Mouse (Mus musculus): Measurements from ENCODE around the gene Egfem1. TPM values are rescaled to one million over a fixed set of nuclear protein-coding genes. Genes with fewer than 3 reads are reported as not detected.

Gene Egfem1
- total and polyA plus RNA-seq, 3 experiments = not detected

DNA sequence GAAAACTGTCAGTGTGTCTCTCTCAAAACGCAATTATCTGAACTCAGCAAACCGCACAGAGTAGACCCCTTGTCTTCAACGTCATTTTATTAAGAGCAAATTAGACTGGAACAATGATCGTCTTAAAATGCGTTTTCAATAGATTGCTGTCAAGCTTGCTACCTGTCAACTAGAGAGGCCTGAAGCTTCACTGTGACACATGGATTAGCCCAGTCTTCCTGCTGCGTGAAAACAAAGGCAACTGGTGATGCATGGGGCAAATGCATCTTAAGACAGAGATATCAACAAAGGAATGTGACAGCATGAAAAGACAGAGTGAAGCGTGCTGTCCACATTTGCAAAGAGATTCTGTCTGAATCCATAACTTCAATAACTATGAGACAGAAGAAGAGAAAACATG lies 41.8 kb upstream of the Egfem1 start:
- no peaks in the 10 kb centered on the region for H3K36me3 ChIP-seq (replicated peaks in 1 of 2; ENCODE audit: control insufficient read depth in 1 of 2, insufficient read depth in 1 of 2, low read length in 1 of 2)
- H3K79me2 ChIP-seq (replicated peaks; ENCODE audit: control insufficient read depth, extremely low read depth, insufficient read depth, poor library complexity, severe bottlenecking) = no peaks in the 10 kb centered on the region
- H3K9ac ChIP-seq (ENCODE audit: insufficient read depth, low read depth) = no peak overlapping the region
- H3K4me1 ChIP-seq (ENCODE audit: control insufficient read depth in 1 of 2, insufficient read depth in 2 of 2) = no peaks in the 10 kb centered on the region
- H3K9me3 ChIP-seq (replicated peaks; ENCODE audit: low read length) = peaks cover 49% of the 10 kb centered on the region
- H3K4me2 ChIP-seq (ENCODE audit: insufficient read depth, low read depth, poor library complexity, severe bottlenecking) = no peak overlapping the region
- no peak overlapping the region for H3K4me3 ChIP-seq (replicated peaks in 1 of 3; ENCODE audit: low read depth in 2 of 3, low read length in 2 of 3, poor library complexity in 1 of 3)
- no peak for TF ChIP-seq ZMIZ1 (IDR thresholded peaks at IDR 0.05; ENCODE audit: low read depth, low read length)
- no peak for TF ChIP-seq JUN (IDR thresholded peaks at IDR 0.05; ENCODE audit: insufficient read depth, low read depth, low read length)
- no peak for TF ChIP-seq MXI1 (IDR thresholded peaks at IDR 0.05; ENCODE audit: low read depth, low read length)
- no peak for TF ChIP-seq MAZ (IDR thresholded peaks at IDR 0.05; ENCODE audit: low read depth, low read length)
- no peak for TF ChIP-seq ELF1 (IDR thresholded peaks at IDR 0.05; ENCODE audit: low read depth, low read length)
- no peak for TF ChIP-seq MAFK (IDR thresholded peaks at IDR 0.05; ENCODE audit: insufficient replicate concordance, low read length)
- no peak for TF ChIP-seq RAD21 (IDR thresholded peaks at IDR 0.05; ENCODE audit: low read depth, low read length)
- no peak for TF ChIP-seq NELFE (IDR thresholded peaks at IDR 0.05; ENCODE audit: low read depth, low read length)
- no peak for TF ChIP-seq PAX5 (IDR thresholded peaks at IDR 0.05; ENCODE audit: low read length)
- no peak for TF ChIP-seq ZKSCAN1 (IDR thresholded peaks at IDR 0.05; ENCODE audit: borderline replicate concordance, low read depth, low read length)
- TF ChIP-seq POLR2A (IDR thresholded peaks at IDR 0.05; ENCODE audit: low read depth, low read length) = no peak
- no peak for TF ChIP-seq USF1 (IDR thresholded peaks at IDR 0.05; ENCODE audit: low read depth, low read length)
- TF ChIP-seq EP300 (IDR thresholded peaks at IDR 0.05; ENCODE audit: low read length) = no peak
- TF ChIP-seq IRF4 (IDR thresholded peaks at IDR 0.05; ENCODE audit: low read depth, low read length) = no peak
- no peak for TF ChIP-seq SMC3 (IDR thresholded peaks at IDR 0.05; ENCODE audit: low read depth, low read length)
- TF ChIP-seq CHD1 (IDR thresholded peaks at IDR 0.05; ENCODE audit: low read depth, low read length) = no peak
- H3K27ac ChIP-seq (ENCODE audit: insufficient read depth, low read depth) = no peak overlapping the region
- in situ Hi-C loops (cut with MboI; ENCODE audit: low pct_ligation_motif_present, low pct_unique_long_range_greater_than_20kb, low sequenced_read_pairs) (no loop called here), dilution Hi-C loops (cut with MboI; ENCODE audit: extremely low pct_ligation_motif_present, extremely low pct_unique_long_range_greater_than_20kb, low sequenced_read_pairs) (no loop called here)
- DNase-seq (ENCODE audit: extremely low read depth) = no peak
- no peaks in the 10 kb centered on the region for H3K27me3 ChIP-seq (replicated peaks)

GRCm38 (mm10) chr3:29046281-29046680 lies 35.5 kb upstream of the Egfem1 start:
- dilution Hi-C loops (cut with MboI; ENCODE audit: extremely low pct_ligation_motif_present, extremely low pct_unique_long_range_greater_than_20kb, low sequenced_read_pairs) (no loop called here), in situ Hi-C loops (cut with MboI; ENCODE audit: low pct_ligation_motif_present, low pct_unique_long_range_greater_than_20kb, low sequenced_read_pairs) (no loop called here)
- H3K9me3 ChIP-seq (replicated peaks; ENCODE audit: low read length) = peaks cover 57% of the 10 kb centered on the region
- H3K4me1 ChIP-seq (ENCODE audit: control insufficient read depth in 1 of 2, insufficient read depth in 2 of 2) = no peaks in the 10 kb centered on the region
- no peak overlapping the region for H3K4me3 ChIP-seq (replicated peaks in 1 of 3; ENCODE audit: low read depth in 2 of 3, low read length in 2 of 3, poor library complexity in 1 of 3)
- no peaks in the 10 kb centered on the region for H3K36me3 ChIP-seq (replicated peaks in 1 of 2; ENCODE audit: control insufficient read depth in 1 of 2, insufficient read depth in 1 of 2, low read length in 1 of 2)
- no peak for DNase-seq (ENCODE audit: extremely low read depth)
- no peak overlapping the region for H3K27ac ChIP-seq (ENCODE audit: insufficient read depth, low read depth)
- no peak overlapping the region for H3K9ac ChIP-seq (ENCODE audit: insufficient read depth, low read depth)
- TF ChIP-seq TBP (conservative IDR thresholded peaks at IDR 0.05; ENCODE audit: low read depth, low read length) = no peak
- TF ChIP-seq GABPA (IDR thresholded peaks at IDR 0.05; ENCODE audit: insufficient replicate concordance, low read depth, low read length) = no peak
- no peak for TF ChIP-seq ZKSCAN1 (IDR thresholded peaks at IDR 0.05; ENCODE audit: borderline replicate concordance, low read depth, low read length)
- TF ChIP-seq KAT2A (IDR thresholded peaks at IDR 0.05; ENCODE audit: insufficient replicate concordance, low read length) = no peak
- no peaks in the 10 kb centered on the region for H3K79me2 ChIP-seq (replicated peaks; ENCODE audit: control insufficient read depth, extremely low read depth, insufficient read depth, poor library complexity, severe bottlenecking)
- no peak overlapping the region for H3K4me2 ChIP-seq (ENCODE audit: insufficient read depth, low read depth, poor library complexity, severe bottlenecking)
- H3K27me3 ChIP-seq (replicated peaks) = no peaks in the 10 kb centered on the region
